Mouse (Mus musculus) T-helper 2 cell (primary cell): ENCODE results near the gene Irf2bpl.

Experiments used
- in situ Hi-C: fragments of 300-600 bp; cut with MboI, MseI; formaldehyde crosslinking; loops from one replicate; pipeline ENCODE4 v1.15.1; 2025; ENCODE audit warnings: high pct_unique_total_duplicates

The Irf2bpl gene

GRCm38 (mm10) chr12:86831591-86832550 is 52.7 kb downstream of the Irf2bpl start:
- in situ Hi-C loops, result no loop called here
